Mouse (Mus musculus): ENCODE results near the gene Ctnnd2.

DNA sequence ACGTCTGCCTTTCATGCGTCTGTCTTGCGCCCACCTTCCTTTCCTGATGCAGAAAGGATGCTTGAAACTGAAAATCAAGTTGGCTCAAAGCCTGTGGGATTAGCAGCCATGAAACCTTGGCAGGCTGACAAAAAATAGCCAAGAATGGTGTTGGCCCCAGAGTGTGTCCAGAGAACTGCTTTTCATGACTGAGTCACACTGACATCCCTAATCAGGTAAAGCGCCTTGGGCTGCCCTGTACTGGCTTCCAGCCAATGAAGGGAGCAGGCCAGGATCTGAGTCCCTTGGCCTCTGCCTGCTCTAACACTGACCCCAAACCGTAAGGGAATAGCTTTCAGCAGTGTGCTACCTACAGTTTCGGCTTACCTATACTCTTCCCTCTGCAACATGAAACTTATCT is 713.0 kb downstream of the Ctnnd2 start:
- TF ChIP-seq CTCF (IDR thresholded peaks at IDR 0.05; ENCODE audit: control insufficient read depth, insufficient read depth, low read length) (no peak), POLR2A (IDR thresholded peaks at IDR 0.05; ENCODE audit: borderline replicate concordance, control insufficient read depth, low read depth, low read length) (no peak)
